Mouse (Mus musculus) ES-E14 (cell line): ENCODE data around the gene Fbxl22.

Experiments
- HCFC1 ChIP-seq: IDR thresholded peaks from 2 replicates; pipeline ENCODE4 v1.6.1; 2012; ENCODE audit warnings: low read length, inconsistent platforms, borderline replicate concordance; ENCODE audit not compliant: insufficient read depth
- ZC3H11A ChIP-seq: IDR thresholded peaks from 2 replicates; pipeline ENCODE4 v1.6.1; 2012; ENCODE audit warnings: low read depth, mild to moderate bottlenecking, inconsistent platforms, low read length, borderline replicate concordance
- ZNF384 ChIP-seq: IDR thresholded peaks from 2 replicates; pipeline ENCODE4 v1.6.1; 2012; ENCODE audit warnings: low read depth, low read length, inconsistent platforms

DNA sequence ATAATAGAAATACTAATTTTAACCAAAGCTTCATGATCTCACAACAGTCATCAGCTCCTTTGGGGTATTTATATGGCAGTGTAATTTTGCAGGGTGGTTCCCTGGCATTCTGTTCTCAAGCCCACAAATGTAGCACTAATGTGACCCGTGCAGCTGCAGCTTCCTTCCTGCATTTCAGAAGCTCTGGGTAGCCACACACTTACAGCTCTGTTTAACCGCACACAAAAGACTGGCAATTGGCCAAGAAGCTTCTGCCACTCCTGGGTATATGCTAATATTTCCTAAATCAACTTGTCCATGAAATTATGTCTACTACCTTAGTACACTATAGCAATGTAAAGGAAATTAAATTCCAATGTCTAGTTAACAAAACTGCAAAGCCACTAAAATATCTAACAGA is 45.9 kb upstream of the Fbxl22 start:
- TF ChIP-seq HCFC1 (no peak), ZNF384 (no peak), ZC3H11A (no peak)
